Mouse (Mus musculus): ENCODE results near the gene Fam102a. TPM values are rescaled to one million over a fixed set of nuclear protein-coding genes. Genes with fewer than 3 reads are reported as not detected.

The Fam102a gene
- polyA plus RNA-seq, 2 experiments from 2014 or later = 50.6 to 55.5 TPM

GRCm38 (mm10) chr2:32608778-32609435 is 73.8 kb downstream of the Fam102a start:
- ATAC-seq = peak; percentile 20

DNA sequence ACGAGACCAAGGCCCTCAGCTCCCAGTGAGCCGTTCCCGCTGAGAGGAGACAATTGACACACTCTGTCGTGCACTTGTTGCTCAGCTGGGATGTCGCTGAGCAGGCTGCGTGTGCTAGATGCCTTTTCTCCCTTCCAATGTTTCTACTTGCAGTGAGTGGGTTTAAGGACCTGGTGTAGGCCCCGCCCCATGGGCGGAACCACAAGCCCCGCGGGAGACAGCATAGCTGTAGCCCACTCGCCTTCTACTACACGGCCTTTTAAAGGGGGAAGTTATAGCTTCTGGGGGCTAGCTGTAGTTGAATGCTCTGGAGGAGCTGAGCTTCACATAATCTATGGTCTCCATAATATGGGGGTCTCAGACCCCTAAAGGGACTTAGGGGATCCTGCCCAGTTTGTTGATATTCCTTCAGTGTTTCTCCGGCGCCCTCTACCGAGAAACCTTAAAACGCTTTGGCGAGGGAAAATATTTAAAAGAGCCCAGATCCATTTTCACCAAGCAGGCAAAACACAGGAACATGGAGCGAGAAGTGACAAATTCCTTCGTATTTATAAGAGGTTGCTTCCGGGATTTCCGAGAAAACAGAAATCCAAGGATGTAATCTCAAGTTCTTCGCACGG is 75.6 kb downstream of the Fam102a start:
- ATAC-seq = no peak

DNA sequence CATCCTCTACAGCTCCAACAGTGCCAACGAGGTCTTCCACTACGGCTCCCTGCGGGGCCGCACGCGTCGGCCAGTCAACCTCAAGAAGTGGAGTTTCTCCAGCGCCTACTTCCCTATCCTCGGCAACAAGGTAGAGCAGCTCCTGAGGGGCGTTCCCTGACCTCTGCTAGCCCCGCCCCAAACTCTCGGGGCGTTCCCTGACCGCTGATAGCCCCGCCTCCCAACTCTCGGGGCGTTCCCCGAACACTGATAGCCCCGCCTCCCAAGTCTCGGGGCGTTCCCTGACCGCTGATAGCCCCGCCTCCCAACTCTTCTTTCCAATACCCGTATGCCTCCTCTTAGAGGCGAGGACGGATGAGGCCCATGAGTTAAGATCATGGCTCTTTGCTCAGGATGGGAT is 77.1 kb downstream of the Fam102a start:
- no peak for ATAC-seq

DNA sequence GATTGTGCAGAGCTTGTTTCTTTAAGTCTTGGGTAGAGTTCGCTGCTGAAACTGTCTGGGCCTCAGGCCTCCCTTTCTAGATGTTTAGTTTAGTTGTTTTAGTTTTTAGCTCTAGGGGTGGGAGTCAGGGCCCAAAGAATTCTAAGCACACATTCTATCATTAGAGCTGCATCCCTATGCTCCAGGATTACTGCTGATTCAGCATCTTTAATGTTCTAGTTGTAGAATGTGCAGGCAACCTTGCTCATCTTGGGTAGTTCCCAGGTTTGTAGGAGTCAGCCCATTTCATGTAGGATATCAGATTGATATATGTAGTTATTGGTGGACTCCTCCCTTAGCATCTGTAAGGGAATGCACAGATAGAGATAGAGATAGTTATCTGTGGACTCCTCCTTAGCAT is 82.0 kb downstream of the Fam102a start:
- no peak for ATAC-seq

DNA sequence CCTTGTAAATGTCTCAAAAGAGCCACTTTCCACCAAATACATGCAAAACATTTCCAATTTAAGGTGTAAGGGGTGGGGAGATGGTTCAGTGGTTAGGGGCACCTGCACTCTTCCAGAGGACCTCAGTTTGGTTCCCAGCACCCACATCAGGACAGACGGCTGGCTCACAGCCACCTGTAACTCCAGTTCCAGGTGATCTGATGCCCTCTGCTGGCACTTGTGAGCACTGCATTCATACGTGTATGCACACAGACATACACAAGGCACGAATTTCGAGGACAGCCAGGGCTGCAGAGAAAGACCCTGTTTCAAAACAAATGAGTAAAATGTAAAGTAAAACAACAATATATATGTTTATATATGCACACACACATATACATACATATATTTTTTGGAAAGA is 82.5 kb downstream of the Fam102a start:
- no peak for ATAC-seq

GRCm38 (mm10) chr2:32618051-32618450 is 82.9 kb downstream of the Fam102a start:
- no peak for ATAC-seq

Other genes starting within 250 kb of the Fam102a start
- 10 to 100 TPM; 18.1 to 21.3 TPM for gene Golga2, start 247.9 kb upstream of the Fam102a start, polyA plus RNA-seq (2017; shearing (Covaris generic))
- gene Swi5, start 247.3 kb upstream of the Fam102a start, polyA plus RNA-seq (2017; shearing (Covaris generic)) = 100 to 1,000 TPM; 162 to 183 TPM
- gene Ciz1, start 183.0 kb upstream of the Fam102a start, polyA plus RNA-seq (2017; shearing (Covaris generic)) = 100 to 1,000 TPM in 1 of 2 experiments, 10 to 100 TPM in 1; 58.7 to 103 TPM
- gene Dnm1, start 182.0 kb upstream of the Fam102a start, polyA plus RNA-seq (2017; shearing (Covaris generic)) = not detected
- gene 1110008P14Rik, start 153.4 kb upstream of the Fam102a start, polyA plus RNA-seq (2017; shearing (Covaris generic)) = 10 to 100 TPM; 46.6 to 52.9 TPM
- gene Lcn2, start 147.1 kb upstream of the Fam102a start, polyA plus RNA-seq (2017; shearing (Covaris generic)) = not detected
- under 1 TPM; 0.34 to 0.50 TPM for gene Ptges2, start 139.4 kb upstream of the Fam102a start, polyA plus RNA-seq (2017; shearing (Covaris generic))
- gene Naif1, start 84.9 kb upstream of the Fam102a start, polyA plus RNA-seq (2017; shearing (Covaris generic)) = 1 to 10 TPM; 5.5 to 7.1 TPM
- gene Slc25a25, start 83.9 kb upstream of the Fam102a start, polyA plus RNA-seq (2017; shearing (Covaris generic)) = 1 to 10 TPM; 4.7 to 6.7 TPM
- 100 to 1,000 TPM; 131 to 166 TPM for gene Dpm2, start 35.5 kb downstream of the Fam102a start, polyA plus RNA-seq (2017; shearing (Covaris generic))
- not detected for gene Pip5kl1, start 39.5 kb downstream of the Fam102a start, polyA plus RNA-seq (2017; shearing (Covaris generic))
- gene 9430097D07Rik, start 40.4 kb downstream of the Fam102a start, polyA plus RNA-seq (2017; shearing (Covaris generic)) = not detected
- 10 to 100 TPM; 25.2 to 38.6 TPM for gene St6galnac4, start 51.8 kb downstream of the Fam102a start, polyA plus RNA-seq (2017; shearing (Covaris generic))
- gene St6galnac6, start 64.4 kb downstream of the Fam102a start, polyA plus RNA-seq (2017; shearing (Covaris generic)) = 1 to 10 TPM; 3.1 to 4.7 TPM
- gene Ak1, start 86.4 kb downstream of the Fam102a start, polyA plus RNA-seq (2017; shearing (Covaris generic)) = not detected
- gene Eng, start 111.3 kb downstream of the Fam102a start, polyA plus RNA-seq (2017; shearing (Covaris generic)) = not detected
- gene Fpgs, start 168.8 kb downstream of the Fam102a start, polyA plus RNA-seq (2017; shearing (Covaris generic)) = 10 to 100 TPM in 1 of 2 experiments, 1 to 10 TPM in 1; 9.4 to 12.5 TPM
- gene Cdk9, start 177.7 kb downstream of the Fam102a start, polyA plus RNA-seq (2017; shearing (Covaris generic)) = 10 to 100 TPM; 16.3 to 22.9 TPM
- gene Sh2d3c, start 185.7 kb downstream of the Fam102a start, polyA plus RNA-seq (2017; shearing (Covaris generic)) = 10 to 100 TPM; 54.0 to 90.6 TPM
- gene 6330409D20Rik, start 205.7 kb downstream of the Fam102a start, polyA plus RNA-seq (2017; shearing (Covaris generic)) = under 1 TPM in 1 of 2 experiments, not detected in 1; 0.58 TPM
- 10 to 100 TPM; 64.5 to 84.5 TPM for gene Tor2a, start 221.9 kb downstream of the Fam102a start, polyA plus RNA-seq (2017; shearing (Covaris generic))
- 1 to 10 TPM; 1.4 to 1.6 TPM for gene Ttc16, start 240.3 kb downstream of the Fam102a start, polyA plus RNA-seq (2017; shearing (Covaris generic))
- gene Ptrh1, start 240.5 kb downstream of the Fam102a start, polyA plus RNA-seq (2017; shearing (Covaris generic)) = 1 to 10 TPM; 2.9 to 3.8 TPM
- 1 to 10 TPM; 1.5 to 2.4 TPM for gene Cfap157, start 249.1 kb downstream of the Fam102a start, polyA plus RNA-seq (2017; shearing (Covaris generic))

Data from CD4-positive, CD25-positive, alpha-beta regulatory T cell, adult 4 months (primary cell).